18 mouse cellular contexts compared by ENCODE assay signal in genomic region chr6:66903206-66903605, GRCm38 (mm10). TPM values are rescaled to one million over a fixed set of nuclear protein-coding genes. Genes with fewer than 3 reads are reported as not detected.
DNase-seq lines count a peak whose midpoint lies in the region; ATAC-seq lines count a peak whose summit lies in the region.
"Had no signal": no experiment of that assay in that cellular context is flagged by ENCODE, and none has a peak within 500 bp of the region (broad histone marks: within the 10 kb centered on the region; RNA-seq: fewer than 3 reads in every experiment).

No protein-coding gene starts in this region.

- H3K27me3 ChIP-seq in liver, embryonic 12.5 days (replicated peaks), result no peaks in the 10 kb centered on the region
- H3K27me3 ChIP-seq: heart, embryonic 15.5 days; midbrain, embryonic 12.5 days; neural tube, embryonic 15.5 days; stomach, embryonic 15.5 days had no signal

- no peak overlapping the region for H3K27ac ChIP-seq in liver, embryonic 12.5 days
- H3K27ac ChIP-seq: heart, embryonic 15.5 days; macrophage; midbrain, embryonic 12.5 days; neural tube, embryonic 15.5 days; stomach, embryonic 15.5 days had no signal

- H3K36me3 ChIP-seq in liver, embryonic 12.5 days, result no peaks in the 10 kb centered on the region
- H3K36me3 ChIP-seq: heart, embryonic 15.5 days; midbrain, embryonic 12.5 days; neural tube, embryonic 15.5 days; stomach, embryonic 15.5 days had no signal

- no peaks in the 10 kb centered on the region for H3K9me3 ChIP-seq in liver, embryonic 12.5 days (replicated peaks)
- H3K9me3 ChIP-seq: heart, embryonic 15.5 days; midbrain, embryonic 12.5 days; neural tube, embryonic 15.5 days; stomach, embryonic 15.5 days had no signal

- H3K4me2 ChIP-seq in liver, embryonic 12.5 days, result no peak overlapping the region
- H3K4me2 ChIP-seq: heart, embryonic 15.5 days; midbrain, embryonic 12.5 days; neural tube, embryonic 15.5 days; stomach, embryonic 15.5 days had no signal

- no peak overlapping the region for H3K4me3 ChIP-seq in liver, embryonic 12.5 days
- H3K4me3 ChIP-seq: heart, embryonic 15.5 days; midbrain, embryonic 12.5 days; neural tube, embryonic 15.5 days; stomach, embryonic 15.5 days had no signal

- H3K9ac ChIP-seq in liver, embryonic 12.5 days, result no peak overlapping the region
- H3K9ac ChIP-seq: heart, embryonic 15.5 days; midbrain, embryonic 12.5 days; neural tube, embryonic 15.5 days; stomach, embryonic 15.5 days had no signal

- peak; percentile 92 for ATAC-seq in frontal cortex, adult (ENCODE audit: low TSS enrichment)
- no peak for ATAC-seq in liver, embryonic 12.5 days
- ATAC-seq: inflammation-experienced regulatory T-cells, adult 6 months had no signal

- no peak for DNase-seq in frontal cortex, postnatal 25 days (ENCODE audit: low spot score in 2 of 2)
- peak; percentile 39 to 63 for DNase-seq in frontal cortex, postnatal 36 days (ENCODE audit: low spot score in 2 of 2)
- DNase-seq in left cerebral cortex, adult 18-20 months (ENCODE audit: low spot score in 2 of 2), result peak; percentile 17 to 31
- peak; percentile 33 to 38 for DNase-seq in right cerebral cortex, postnatal 36 days (ENCODE audit: low spot score in 2 of 2)
- DNase-seq in kidney, adult 11 months, result no peak
- DNase-seq: cerebellum, adult 9-10 months; embryo, embryonic 11 days; liver; lung, adult 2 months; thymus, postnatal 36 days had no signal

- WGBS in liver, embryonic 12.5 days (ENCODE audit: insufficient replicate concordance), result 73% methylated on average over 9 of the region's 9 CpGs

- H3K4me1 ChIP-seq in liver, embryonic 12.5 days, result peaks cover 43% of the 10 kb centered on the region
- H3K4me1 ChIP-seq: midbrain, embryonic 12.5 days had no signal

RNA-seq across cellular contexts. Expression of gene Gng12, which starts 7.0 kb away (rescaled TPM):
- total RNA-seq in left cerebral cortex, adult 18-20 months (2021), result 10 to 100 TPM; 52.5 to 63.1 TPM
- 30.9 and 35.0 TPM in 2 replicates for polyA plus RNA-seq in liver, embryonic 12.5 days (2016; fragmentation: Nextera tagmentation; extraction: Ambion mirVana)

Comparison
In these comparisons a context has a peak if more than half of its experiments do, and no peak if none do; other contexts are left out.
1. DNase-seq: peak in frontal cortex, postnatal 36 days (2 of 2), left cerebral cortex, adult 18-20 months (2 of 2) and right cerebral cortex, postnatal 36 days (2 of 2); none in frontal cortex, postnatal 25 days (0 of 2) and kidney, adult 11 months (single experiment).